Comparison of ENCODE assay signal across 8 mouse cellular contexts in the genomic region with DNA sequence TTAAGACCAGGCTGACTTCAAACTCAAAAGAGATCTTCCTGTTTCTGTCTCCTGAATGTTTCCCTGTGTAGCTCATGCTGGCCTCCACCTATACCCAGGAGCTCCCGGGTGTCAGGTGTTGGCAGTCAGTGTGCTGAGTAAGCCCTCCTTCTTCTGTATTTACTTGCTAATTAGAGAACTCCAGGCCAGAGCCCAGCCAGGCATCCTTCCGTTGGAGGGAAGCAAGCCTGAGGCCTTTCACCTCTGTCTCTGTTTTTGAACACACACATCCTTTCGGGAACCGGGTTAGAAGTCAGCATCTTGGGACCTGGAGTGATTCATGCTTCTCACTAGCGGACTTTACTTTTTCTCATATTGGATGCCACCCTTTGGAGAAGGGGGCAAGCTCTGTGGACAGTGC. TPM values are rescaled to one million over a fixed set of nuclear protein-coding genes. Genes with fewer than 3 reads are reported as not detected.
DNase-seq lines count a peak whose midpoint lies in the region; ATAC-seq and TF ChIP-seq lines count a peak whose summit lies in the region.

No protein-coding gene starts in this region.

- H3K27ac ChIP-seq in heart, adult 2 months = peak overlapping the region; percentile 99
- no peak overlapping the region for H3K27ac ChIP-seq in hindbrain, postnatal 0 days
- H3K27ac ChIP-seq in macrophage = peak overlapping the region; percentile 76

- H3K4me3 ChIP-seq in heart, adult 2 months = no peak overlapping the region
- H3K4me3 ChIP-seq in hindbrain, postnatal 0 days (ENCODE audit: low read length) = peak overlapping the region; percentile 54
- peak overlapping the region; percentile 70 for H3K4me3 ChIP-seq in macrophage (ENCODE audit: inconsistent target)

- TF ChIP-seq POLR2A in heart, adult 2 months (IDR thresholded peaks at IDR 0.05; ENCODE audit: insufficient read depth, low read depth, low read length) = no peak

- H3K4me1 ChIP-seq in heart, adult 2 months (ENCODE audit: control insufficient read depth, insufficient read depth, low read length) = peaks cover 12% of the 10 kb centered on the region
- peaks cover 13% of the 10 kb centered on the region; the same call in 1 of the 2 replicates for H3K4me1 ChIP-seq in hindbrain, postnatal 0 days (ENCODE audit: insufficient read depth, low read length)

- peaks cover 7% of the 10 kb centered on the region for H3K79me2 ChIP-seq in heart, adult 2 months (replicated peaks; ENCODE audit: control insufficient read depth, insufficient read depth, low read length)
- H3K79me2 ChIP-seq in macrophage (ENCODE audit: inconsistent target) = peaks cover 59% of the 10 kb centered on the region

- TF ChIP-seq CTCF in heart, adult 2 months (IDR thresholded peaks at IDR 0.05) = no peak
- TF ChIP-seq CTCF in hindbrain, postnatal 0 days (IDR thresholded peaks at IDR 0.05; ENCODE audit: low read depth) = no peak

- DNase-seq in heart, adult 2 months = no peak
- DNase-seq in heart, postnatal 25 days (ENCODE audit: low spot score) = no peak
- peak; percentile 76 for DNase-seq in R1 (ENCODE audit: low read depth, low spot score)
- DNase-seq in hindbrain, postnatal 0 days (ENCODE audit: low spot score) = no peak
- no peak for DNase-seq in layer of hippocampus, postnatal 25 days (ENCODE audit: extremely low spot score in 1 of 2, low spot score in 1 of 2)
- DNase-seq in right cerebral cortex, postnatal 4 days = no peak
- no peak for DNase-seq in cerebellum, adult 18-20 months

- ATAC-seq in hindbrain, postnatal 0 days = no peak

- H3K27me3 ChIP-seq in heart, adult 2 months (ENCODE audit: control insufficient read depth, insufficient read depth, low read length) = no peaks in the 10 kb centered on the region
- H3K27me3 ChIP-seq in hindbrain, postnatal 0 days (ENCODE audit: insufficient read depth, low read length) = no peaks in the 10 kb centered on the region

- TF ChIP-seq EP300 in heart, adult 2 months (IDR thresholded peaks at IDR 0.05; ENCODE audit: insufficient read depth, low read depth, low read length) = no peak

- no peaks in the 10 kb centered on the region for H3K9me3 ChIP-seq in hindbrain, postnatal 0 days (ENCODE audit: low read length)

- intact Hi-C loops in heart, adult 2 months (cut with DNase I) = no loop called here
- intact Hi-C loops in heart, postnatal 25 days (cut with DNase I) = no loop called here

- H3K36me3 ChIP-seq in heart, adult 2 months (ENCODE audit: control insufficient read depth, insufficient read depth, low read length) = no peaks in the 10 kb centered on the region; the same call in 1 of the 2 replicates
- peaks cover 18% of the 10 kb centered on the region; the same call in 1 of the 2 replicates for H3K36me3 ChIP-seq in hindbrain, postnatal 0 days (ENCODE audit: insufficient read depth, low read length)
- H3K36me3 ChIP-seq in macrophage (ENCODE audit: inconsistent target) = peaks cover 21% of the 10 kb centered on the region

- WGBS in heart, adult 2 months = 33% methylated on average over 5 of the region's 5 CpGs
- WGBS in hindbrain, postnatal 0 days = 59% methylated on average over 5 of the region's 5 CpGs
- 22% methylated on average over 5 of the region's 5 CpGs for WGBS in macrophage (ENCODE audit: missing documents)

- H3K4me2 ChIP-seq in hindbrain, postnatal 0 days (ENCODE audit: low read depth, low read length) = peak overlapping the region; percentile 93

- H3K9ac ChIP-seq in heart, adult 2 months (ENCODE audit: low read depth, low read length) = no peak overlapping the region
- no peak overlapping the region for H3K9ac ChIP-seq in hindbrain, postnatal 0 days (replicated peaks; ENCODE audit: low read length)

RNA-seq across cellular contexts. Expression of gene Gm49325, which starts 1.4 kb away (rescaled TPM):
- total RNA-seq in heart, adult 2 months (2021) = 10 to 100 TPM; 15.5 to 15.8 TPM
- polyA plus RNA-seq in heart, adult 2 months (2012; rRNA removed) = not detected in 2 replicates
- 10 to 100 TPM; 10.3 to 11.7 TPM for total RNA-seq in heart, postnatal 25 days (2021)
- 4.0 TPM in 1 of 2 replicates, not detected in the other for total RNA-seq in hindbrain, postnatal 0 days (2014; rRNA removed)
- 11.1 and 12.8 TPM in 2 replicates for polyA plus RNA-seq in hindbrain, postnatal 0 days (2015; fragmentation: Nextera tagmentation; extraction: Ambion mirVana)
- 1 to 10 TPM in 4 of 26 experiments, not detected in 22; 1.9 to 4.9 (median 3.6) TPM for total RNA-seq in macrophage (2018; cell fraction: chromatin; rRNA removed)
- 1 to 10 TPM in 18 of 26 experiments, under 1 TPM in 7, not detected in 1; 0.52 to 5.6 (median 1.6) TPM for total RNA-seq in macrophage (2018; cell fraction: cytosol; rRNA removed)
- 1 to 10 TPM in 1 of 26 experiments, not detected in 25; 1.9 TPM for total RNA-seq in macrophage (2018; cell fraction: nucleus; rRNA removed)
- polyA plus RNA-seq in macrophage (2018) = 3.3 TPM in 1 of 3 replicates, not detected in the others
- total RNA-seq in layer of hippocampus, postnatal 25 days (2021) = 10 to 100 TPM; 29.0 to 29.8 TPM

RNA-seq across cellular contexts. Expression of gene Sumo3, which starts 1.5 kb away (rescaled TPM):
- 10 to 100 TPM; 66.4 to 67.8 TPM for total RNA-seq in heart, adult 2 months (2021)
- 122 and 167 TPM in 2 replicates for polyA plus RNA-seq in heart, adult 2 months (2012; rRNA removed)
- total RNA-seq in heart, postnatal 25 days (2021) = 10 to 100 TPM; 54.8 to 61.2 TPM
- total RNA-seq in hindbrain, postnatal 0 days (2014; rRNA removed) = 217 and 218 TPM in 2 replicates
- 330 and 348 TPM in 2 replicates for polyA plus RNA-seq in hindbrain, postnatal 0 days (2015; fragmentation: Nextera tagmentation; extraction: Ambion mirVana)
- total RNA-seq in macrophage (2018; cell fraction: chromatin; rRNA removed) = 10 to 100 TPM; 15.5 to 97.1 (median 46.4) TPM
- total RNA-seq in macrophage (2018; cell fraction: cytosol; rRNA removed) = 100 to 1,000 TPM in 20 of 26 experiments, 10 to 100 TPM in 6; 75.8 to 152 (median 114) TPM
- total RNA-seq in macrophage (2018; cell fraction: nucleus; rRNA removed) = 10 to 100 TPM; 22.7 to 95.5 (median 55.7) TPM
- polyA plus RNA-seq in macrophage (2018) = 105 to 245 TPM (median 141 TPM) in 3 replicates
- total RNA-seq in layer of hippocampus, postnatal 25 days (2021) = 100 to 1,000 TPM; 116 to 128 TPM

RNA-seq across cellular contexts. Expression of gene Ube2g2, which starts 14.6 kb away (rescaled TPM):
- 10 to 100 TPM; 74.6 to 80.9 TPM for total RNA-seq in heart, adult 2 months (2021)
- 53.5 and 69.7 TPM in 2 replicates for polyA plus RNA-seq in heart, adult 2 months (2012; rRNA removed)
- total RNA-seq in heart, postnatal 25 days (2021) = 10 to 100 TPM; 66.7 to 68.4 TPM
- 45.1 and 48.3 TPM in 2 replicates for total RNA-seq in hindbrain, postnatal 0 days (2014; rRNA removed)
- 65.8 and 73.8 TPM in 2 replicates for polyA plus RNA-seq in hindbrain, postnatal 0 days (2015; fragmentation: Nextera tagmentation; extraction: Ambion mirVana)
- 10 to 100 TPM; 13.3 to 60.1 (median 28.2) TPM for total RNA-seq in macrophage (2018; cell fraction: chromatin; rRNA removed)
- 10 to 100 TPM; 48.6 to 67.4 (median 55.4) TPM for total RNA-seq in macrophage (2018; cell fraction: cytosol; rRNA removed)
- 10 to 100 TPM; 19.4 to 46.6 (median 31.1) TPM for total RNA-seq in macrophage (2018; cell fraction: nucleus; rRNA removed)
- 50.6 to 63.6 TPM (median 52.1 TPM) in 3 replicates for polyA plus RNA-seq in macrophage (2018)
- total RNA-seq in layer of hippocampus, postnatal 25 days (2021) = 10 to 100 TPM; 69.8 to 88.4 TPM

RNA-seq across cellular contexts. Expression of gene Pttg1ip, which starts 25.9 kb away (rescaled TPM):
- 100 to 1,000 TPM; 131 to 132 TPM for total RNA-seq in heart, adult 2 months (2021)
- 119 and 168 TPM in 2 replicates for polyA plus RNA-seq in heart, adult 2 months (2012; rRNA removed)
- total RNA-seq in heart, postnatal 25 days (2021) = 100 to 1,000 TPM; 124 to 138 TPM
- total RNA-seq in hindbrain, postnatal 0 days (2014; rRNA removed) = 85.9 and 94.0 TPM in 2 replicates
- polyA plus RNA-seq in hindbrain, postnatal 0 days (2015; fragmentation: Nextera tagmentation; extraction: Ambion mirVana) = 87.3 and 87.5 TPM in 2 replicates
- 10 to 100 TPM; 20.2 to 99.8 (median 58.3) TPM for total RNA-seq in macrophage (2018; cell fraction: chromatin; rRNA removed)
- 100 to 1,000 TPM in 13 of 26 experiments, 10 to 100 TPM in 13; 77.7 to 133 (median 99.5) TPM for total RNA-seq in macrophage (2018; cell fraction: cytosol; rRNA removed)
- total RNA-seq in macrophage (2018; cell fraction: nucleus; rRNA removed) = 100 to 1,000 TPM in 8 of 26 experiments, 10 to 100 TPM in 18; 51.1 to 150 (median 89.2) TPM
- polyA plus RNA-seq in macrophage (2018) = 99.5 to 103 TPM (median 102 TPM) in 3 replicates
- 10 to 100 TPM; 68.2 to 69.4 TPM for total RNA-seq in layer of hippocampus, postnatal 25 days (2021)
